Mouse (Mus musculus): Measurements from ENCODE around the gene AW549877. TPM values are rescaled to one million over a fixed set of nuclear protein-coding genes. Genes with fewer than 3 reads are reported as not detected.

AW549877 gene
- 7.9 and 32.0 TPM in 2 replicates for polyA plus RNA-seq (2012; rRNA removed; ENCODE audit: low replicate concordance)

DNA sequence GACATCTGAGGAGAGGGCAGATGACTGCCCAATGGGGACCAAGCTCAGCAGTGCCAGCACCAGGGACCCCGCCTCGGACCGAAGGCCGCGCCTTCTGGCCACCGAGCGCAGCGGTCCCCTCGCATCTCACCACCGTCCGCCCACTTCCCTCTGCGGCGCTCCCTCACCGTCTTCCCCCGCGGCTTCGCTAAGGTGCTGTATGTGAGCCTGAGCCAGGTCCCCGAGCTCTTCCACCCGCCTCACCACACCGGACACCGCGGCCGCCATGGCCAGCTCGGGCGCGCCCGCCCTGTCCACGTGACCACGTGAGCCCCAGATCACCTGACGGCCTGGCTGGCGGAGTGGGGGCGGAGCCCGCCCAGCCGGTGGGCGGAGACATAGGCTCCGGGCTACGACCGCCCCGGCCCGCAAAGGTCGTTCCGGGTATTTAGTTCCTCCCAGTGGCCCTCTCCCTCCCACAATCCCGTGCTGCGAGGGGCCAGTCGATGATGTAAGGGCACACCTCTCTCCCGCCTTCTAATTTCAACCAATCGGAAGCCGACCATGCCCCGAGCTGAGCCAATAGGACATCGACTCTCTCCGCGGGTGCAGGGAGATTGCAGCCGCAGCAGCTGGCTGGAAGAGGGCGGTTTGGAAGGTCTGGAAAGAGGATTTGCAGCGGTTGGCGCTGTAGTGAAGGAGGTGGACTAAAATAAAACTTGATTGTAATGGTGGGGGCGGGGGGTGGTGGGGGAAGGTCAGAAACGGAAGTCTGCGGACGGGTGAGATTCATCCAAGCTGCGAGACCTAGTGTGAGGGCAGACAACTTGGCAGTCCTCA, at the start of gene AW549877:
Gene AW549877 (minus strand): TSS at position 297 of the 819 bp plus-strand sequence.

DNA sequence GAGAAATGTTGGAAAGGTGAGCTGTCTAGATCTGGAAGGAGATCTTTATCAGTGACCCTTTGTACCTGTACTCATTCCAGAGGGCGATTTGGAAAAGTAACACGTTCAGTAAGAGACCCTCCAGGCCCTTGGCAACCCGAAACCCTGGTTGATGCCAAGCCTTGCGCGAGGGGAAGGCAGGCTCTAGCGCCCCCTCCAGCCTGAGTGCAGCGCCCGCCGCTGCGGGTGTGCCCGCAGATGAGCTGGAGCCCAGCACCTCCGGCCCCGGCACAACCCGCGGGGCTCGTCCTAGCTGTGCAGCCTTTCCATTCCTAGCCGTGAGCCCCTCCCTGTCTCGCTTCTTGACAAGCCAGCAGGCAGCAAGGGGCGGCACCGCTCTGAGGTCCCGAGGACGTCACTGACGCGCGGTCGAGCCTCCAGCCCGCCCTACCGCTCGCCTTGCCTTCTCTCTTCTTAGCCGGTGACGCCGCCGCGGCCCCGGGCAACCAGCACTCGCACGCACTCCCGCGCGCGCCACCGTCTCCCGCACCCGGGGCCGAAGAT, 30.8 kb upstream of the AW549877 start, which contains the start of gene Oxct1:
Gene Oxct1 (plus strand): TSS at position 153 of the 543 bp plus-strand sequence.

DNA sequence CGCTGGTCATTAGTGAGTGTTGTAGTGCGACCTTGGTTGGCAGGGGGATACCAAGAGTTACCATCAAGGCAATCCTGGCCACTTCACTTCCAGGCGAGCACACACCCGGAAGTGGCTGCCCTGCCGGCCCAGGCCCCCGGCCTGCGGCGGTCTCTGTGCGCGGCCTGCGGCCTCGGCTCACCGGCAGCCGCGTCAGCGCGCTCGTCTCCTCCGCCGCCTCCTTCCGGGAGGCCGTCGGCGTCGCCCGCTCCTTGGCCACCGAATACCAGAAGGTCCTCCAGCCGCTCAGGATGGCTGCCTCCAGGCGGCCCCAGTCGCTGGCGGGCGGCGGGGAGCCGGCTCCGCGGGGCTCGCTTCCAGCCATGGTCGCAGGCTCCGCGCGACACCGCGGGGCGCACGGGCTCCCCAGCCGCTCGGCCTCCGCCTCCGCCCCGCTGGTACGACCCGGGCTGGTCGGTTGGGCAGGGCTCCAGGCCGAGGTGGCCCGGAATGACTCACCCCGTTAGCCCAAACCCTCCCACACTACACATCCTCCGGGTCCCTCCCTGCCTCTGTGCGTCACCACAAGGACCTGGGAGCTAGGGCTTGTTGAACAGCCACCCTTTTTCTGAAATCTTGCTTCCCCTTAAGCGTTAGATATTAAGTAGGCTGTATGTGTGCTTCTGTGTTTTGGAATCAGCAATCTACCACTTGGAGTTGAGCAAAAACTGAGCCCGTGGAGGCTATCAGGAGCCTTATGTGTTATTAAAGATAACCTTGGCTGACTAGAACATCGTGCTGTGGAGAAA, 16.3 kb downstream of the AW549877 start, which contains the start of gene Fbxo4:
Gene Fbxo4 (minus strand): TSS at position 513 of the 788 bp plus-strand sequence.

Other genes starting within 250 kb of the AW549877 start
- gene Fbxo4, start 16.2 kb downstream of the AW549877 start, polyA plus RNA-seq (2012; rRNA removed; ENCODE audit: low replicate concordance): 12.8 and 15.6 TPM in 2 replicates
- 44.7 and 57.1 TPM in 2 replicates for gene Oxct1, start 30.6 kb upstream of the AW549877 start, polyA plus RNA-seq (2012; rRNA removed; ENCODE audit: low replicate concordance)

Data from mammary gland, adult 2 months (tissue).